Mouse (Mus musculus): Measurements from ENCODE around the gene Fam117b.

Gene Fam117b

DNA sequence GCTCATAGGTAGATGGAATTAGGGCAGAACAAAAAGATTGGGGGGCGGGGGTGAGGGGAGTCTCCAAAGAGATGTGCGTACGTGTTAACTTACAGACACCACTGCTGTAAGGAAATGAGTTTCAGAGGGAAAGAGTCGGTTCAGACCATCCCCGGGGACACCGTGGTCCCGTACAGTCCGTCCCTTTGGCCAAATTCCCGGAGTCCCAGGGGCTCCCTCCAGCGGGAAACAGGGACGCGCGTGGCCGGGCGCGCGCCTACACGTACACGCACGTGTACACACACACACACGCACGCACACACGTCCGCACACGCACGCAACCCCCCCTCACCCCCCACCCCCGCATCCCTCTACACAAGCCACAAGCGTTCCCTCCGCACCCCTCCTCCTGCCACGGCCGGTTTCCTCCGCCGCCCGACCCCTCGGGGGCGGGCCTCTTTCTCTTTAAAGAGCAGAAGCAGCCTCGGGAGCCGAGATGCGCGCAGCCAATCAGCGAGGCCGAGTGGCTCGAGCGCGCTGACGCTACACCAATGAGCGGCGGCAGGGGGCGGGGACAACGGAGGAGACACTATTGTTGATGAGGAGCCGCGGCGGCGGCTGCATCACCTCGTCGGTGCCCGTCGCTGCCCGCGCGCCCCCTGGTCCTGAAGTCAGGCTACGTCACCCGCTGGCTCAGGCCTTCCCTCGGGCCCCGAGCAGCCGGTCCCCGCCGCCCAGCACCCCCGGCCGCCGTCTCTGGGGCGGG is at the start of gene Fam117b:
Fam117b (plus strand) TSS at position 594 of the 745 bp plus-strand sequence.
- peak; percentile 88 for DNase-seq (ENCODE audit: low read depth, low spot score)

DNA sequence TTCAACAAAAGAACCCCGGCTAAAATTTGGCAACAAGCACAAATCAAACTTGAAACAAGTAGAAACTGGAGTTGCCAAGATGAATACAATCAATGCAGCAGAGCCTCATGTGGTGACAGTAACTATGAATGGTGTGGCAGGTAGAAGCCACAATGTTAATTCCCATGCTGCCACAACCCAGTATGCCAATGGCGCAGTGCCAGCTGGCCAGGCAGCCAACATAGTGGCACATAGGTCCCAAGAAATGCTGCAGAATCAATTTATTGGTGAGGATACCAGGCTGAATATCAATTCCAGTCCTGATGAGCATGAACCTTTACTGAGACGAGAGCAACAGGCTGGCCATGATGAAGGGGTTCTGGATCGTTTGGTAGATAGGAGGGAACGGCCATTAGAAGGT is 44.8 kb upstream of the Fam117b start:
- no peak for DNase-seq (ENCODE audit: low read depth, low spot score)

DNA sequence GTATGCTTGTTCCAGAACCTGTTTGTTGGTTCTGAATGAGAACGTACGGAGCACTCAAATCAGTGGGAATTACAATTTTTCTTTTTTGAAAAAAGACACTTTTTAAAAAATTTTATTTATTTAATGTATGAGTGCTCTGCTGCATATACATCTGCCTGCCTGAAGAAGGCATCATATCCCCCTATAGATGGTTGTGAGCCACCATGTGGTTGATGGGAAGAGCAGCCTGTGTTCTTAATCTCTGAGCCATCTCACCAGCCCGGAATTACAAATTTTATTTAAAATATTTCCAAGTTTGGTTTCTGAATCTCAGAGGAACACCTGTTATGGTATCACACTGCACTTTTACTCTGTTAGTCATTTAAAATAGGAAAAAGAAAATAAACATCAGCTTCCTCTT is 38.8 kb upstream of the Fam117b start:
- no peak for DNase-seq (ENCODE audit: low read depth, low spot score)

DNA sequence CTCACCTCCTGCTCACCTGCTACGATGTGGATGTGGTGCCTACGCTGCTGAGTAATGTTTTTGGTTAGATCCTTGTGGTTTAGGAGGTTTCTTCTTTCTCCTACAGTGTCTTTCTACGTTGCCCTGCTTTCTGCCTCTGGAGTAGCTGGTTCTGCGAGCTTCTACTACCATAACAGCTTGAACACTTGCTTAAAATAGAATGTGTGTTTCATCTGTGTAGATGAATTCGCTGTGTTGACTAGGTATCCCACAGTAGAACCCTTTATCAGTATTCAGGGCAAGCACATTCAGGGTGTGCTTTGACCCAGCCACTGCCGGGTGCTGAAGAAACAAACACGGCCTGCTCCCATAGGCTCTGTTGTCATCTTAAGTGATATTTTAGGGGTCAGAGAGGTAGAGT is 34.7 kb upstream of the Fam117b start:
- no peak for DNase-seq (ENCODE audit: low read depth, low spot score)

DNA sequence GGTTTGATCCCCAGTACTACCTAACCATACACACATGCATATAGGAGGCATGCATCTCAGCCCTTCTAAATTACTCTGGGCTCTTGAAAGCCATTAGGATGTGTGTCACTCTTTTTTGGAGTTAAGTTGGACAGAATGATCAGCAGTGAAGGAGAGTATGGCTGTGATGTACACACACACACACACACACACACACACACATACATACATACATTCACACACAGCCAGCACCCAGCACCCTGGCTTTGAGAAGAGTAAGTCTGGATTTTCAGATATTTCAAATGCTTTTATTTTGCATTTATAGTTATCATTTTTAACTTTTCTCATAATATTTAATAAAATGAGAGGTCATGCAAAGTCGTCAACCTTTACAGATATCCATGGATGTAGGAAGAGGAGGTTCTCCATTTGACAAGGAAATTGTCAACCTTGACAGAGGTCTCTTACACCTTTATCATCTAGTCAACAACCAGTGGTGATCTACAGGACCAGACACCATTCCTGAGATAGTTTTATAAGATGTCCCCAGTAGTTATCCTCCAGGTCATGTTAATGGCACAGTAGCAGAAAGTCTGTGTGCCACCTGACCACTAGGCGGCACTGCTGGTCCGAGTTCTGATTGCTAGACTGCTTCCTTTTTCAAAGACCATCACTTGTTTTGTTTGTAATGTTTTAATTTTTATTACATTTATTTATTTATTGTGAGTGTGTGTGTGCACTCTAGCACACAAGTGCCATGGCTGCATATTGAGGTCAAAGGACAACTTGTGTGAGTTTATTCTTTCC is 29.3 kb upstream of the Fam117b start:
- DNase-seq (ENCODE audit: low read depth, low spot score) = peak; percentile 42

DNA sequence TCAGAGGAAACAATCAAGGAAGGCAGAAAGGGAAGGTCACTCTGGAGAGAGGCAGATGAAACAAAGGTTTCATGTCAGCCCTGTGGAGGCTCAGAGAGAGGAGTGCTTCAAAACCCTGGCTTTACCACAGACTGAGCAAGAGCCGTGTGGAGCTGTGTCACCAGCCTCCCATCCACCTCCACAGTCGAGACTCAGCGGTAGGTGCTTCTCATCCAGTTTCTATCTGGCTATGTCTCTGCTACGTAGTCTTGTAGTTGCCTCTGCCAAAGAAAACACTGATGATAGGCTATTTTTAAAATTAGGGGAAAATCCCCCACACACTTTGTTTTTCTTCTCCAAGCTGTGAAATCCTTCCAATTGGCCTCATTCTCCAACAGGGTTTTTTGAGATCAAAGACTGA is 25.9 kb upstream of the Fam117b start:
- DNase-seq (ENCODE audit: low read depth, low spot score) = no peak

DNA sequence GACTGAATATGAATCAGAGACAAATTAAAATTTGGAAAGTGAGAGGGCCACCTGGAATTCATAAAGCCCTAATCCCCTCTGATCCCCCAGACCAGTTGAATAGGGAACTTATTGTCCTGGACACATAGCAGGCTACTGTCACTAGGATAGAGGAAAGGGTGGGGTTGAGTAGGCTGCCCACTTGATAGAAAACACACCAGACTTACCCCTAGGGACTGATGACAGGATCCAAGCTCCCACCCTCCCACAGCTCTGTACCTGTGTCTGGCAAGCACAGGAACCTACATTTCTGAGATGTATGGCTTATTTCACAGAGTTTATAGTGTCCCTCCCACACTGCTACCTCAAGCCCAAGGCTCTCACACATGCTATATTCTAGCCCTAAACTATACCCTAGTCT is 24.8 kb upstream of the Fam117b start:
- no peak for DNase-seq (ENCODE audit: low read depth, low spot score)

DNA sequence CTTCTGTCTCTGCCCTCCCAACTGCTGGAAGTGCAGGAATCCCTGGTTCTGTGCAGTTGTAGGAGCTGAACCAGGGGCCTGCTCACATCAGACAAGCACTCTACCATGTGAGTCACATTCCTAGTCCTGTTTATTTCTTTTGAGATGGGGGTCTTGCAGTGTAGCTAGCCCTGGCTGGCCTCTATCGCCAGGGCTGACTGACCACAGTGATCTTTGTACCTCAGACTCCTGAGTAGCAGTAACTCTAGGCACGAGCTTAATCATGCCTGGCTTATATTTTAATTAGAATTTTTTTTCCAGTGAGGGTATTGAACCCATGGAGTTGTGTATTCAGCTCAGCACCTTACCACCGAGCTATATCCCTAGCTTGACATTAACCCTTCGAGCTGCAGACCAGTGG is 21.6 kb upstream of the Fam117b start:
- DNase-seq (ENCODE audit: low read depth, low spot score) = no peak

DNA sequence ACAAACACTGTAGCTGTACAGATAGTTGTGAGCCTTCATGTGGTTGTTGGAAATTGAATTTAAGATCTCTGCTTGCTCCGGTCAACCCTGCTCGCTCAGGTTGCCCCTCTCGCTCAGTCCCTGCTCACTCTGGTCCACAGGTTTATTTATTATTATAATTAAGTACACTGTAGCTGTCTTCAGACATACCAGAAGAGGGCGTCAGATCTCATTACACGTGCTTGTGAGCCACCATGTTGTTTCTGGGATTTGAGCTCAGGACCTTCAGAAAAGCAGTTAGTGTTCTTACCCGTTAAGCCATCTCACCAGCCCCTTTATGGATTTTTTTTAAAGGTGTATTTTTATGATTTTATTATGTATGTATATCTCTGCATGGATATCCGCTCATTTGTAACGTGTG is 20.0 kb upstream of the Fam117b start:
- no peak for DNase-seq (ENCODE audit: low read depth, low spot score)

DNA sequence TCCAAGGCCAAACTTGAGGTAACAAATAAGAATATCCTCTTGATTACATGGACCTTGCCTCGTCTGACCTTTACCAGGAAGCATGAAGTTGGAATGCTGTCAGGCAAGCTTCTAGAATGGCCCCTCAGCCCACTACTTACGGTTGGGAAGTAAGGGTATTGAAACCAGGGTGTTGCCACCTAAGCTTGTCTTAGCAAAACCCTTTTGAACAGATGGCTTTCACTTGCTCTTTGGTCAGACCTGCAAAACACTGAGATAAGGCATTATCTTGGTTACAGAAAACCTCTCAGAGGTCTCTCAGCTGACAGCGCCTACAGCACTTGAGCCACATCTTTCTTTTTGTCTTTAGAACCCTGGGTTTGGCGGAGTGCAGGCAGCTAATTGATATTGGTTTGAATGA is 18.8 kb upstream of the Fam117b start:
- no peak for DNase-seq (ENCODE audit: low read depth, low spot score)

DNA sequence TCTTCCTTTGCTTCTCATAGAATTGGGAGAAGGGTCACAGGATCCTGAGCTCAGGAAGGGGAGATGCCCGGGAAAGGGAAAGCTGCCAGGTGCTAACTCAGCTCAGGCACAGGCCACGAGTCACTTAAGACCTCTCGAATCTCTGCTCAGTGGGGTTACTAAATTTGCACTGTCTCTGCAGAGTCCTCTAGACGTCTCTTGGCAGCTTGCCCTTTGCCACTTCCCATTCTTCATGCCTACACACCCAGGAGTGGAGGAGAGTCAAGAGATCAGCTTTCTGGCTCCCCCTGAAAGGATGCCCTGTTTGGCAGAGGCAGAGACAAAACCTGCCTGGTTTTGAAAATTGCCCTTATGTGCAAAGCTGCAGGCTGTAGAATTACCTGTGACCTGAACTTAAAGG is 17.4 kb upstream of the Fam117b start:
- no peak for DNase-seq (ENCODE audit: low read depth, low spot score)

DNA sequence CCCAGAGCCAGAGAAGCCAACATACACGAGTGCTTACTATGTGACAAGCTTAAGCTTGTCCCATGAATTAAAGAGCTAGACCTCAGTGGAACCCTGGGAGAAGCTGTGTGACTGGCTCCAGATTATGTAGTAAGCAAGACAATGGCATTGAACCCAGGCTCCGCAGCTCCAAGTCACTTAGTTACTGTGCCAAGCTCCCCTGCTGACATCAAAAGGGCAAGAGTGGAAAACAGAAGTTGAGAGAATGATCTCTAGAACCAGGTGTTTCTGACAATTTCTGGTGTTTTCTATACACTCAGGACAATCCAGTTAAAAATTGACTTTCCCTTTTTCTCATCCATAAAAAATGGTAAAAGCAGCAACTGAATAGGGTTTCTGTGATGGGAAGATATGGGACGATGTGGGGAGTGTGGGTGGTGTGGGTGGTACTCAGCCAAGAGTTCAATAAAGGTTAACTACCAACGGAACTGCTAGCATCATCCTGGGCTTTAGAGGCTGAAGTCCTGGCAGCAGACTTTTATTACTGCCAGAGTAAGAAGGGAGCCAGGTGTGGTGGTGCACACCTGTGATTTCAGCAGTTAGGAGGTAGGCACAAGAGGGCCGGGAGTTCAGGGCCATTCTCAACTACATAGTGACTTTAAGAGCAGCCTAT is 15.5 kb upstream of the Fam117b start:
- DNase-seq (ENCODE audit: low read depth, low spot score) = no peak

DNA sequence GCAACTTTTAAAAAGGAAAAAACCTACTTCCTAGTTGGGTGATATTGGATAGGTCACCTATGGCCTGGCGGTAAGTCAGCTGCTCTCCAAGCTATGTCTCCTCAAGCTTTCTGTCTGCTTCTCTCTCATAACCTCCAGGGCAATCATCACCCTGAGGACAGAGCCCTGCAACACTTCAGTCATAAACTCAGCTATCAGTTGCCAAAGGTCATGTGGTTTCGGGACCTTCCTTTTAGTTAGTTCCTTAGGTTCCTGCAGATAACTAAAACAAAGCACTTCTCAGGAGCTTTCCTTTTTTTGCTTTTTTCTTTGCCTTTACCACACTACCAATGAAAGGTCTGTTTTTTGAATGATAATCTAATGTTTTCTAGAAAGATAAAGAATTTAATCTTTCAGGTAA is 13.1 kb upstream of the Fam117b start:
- DNase-seq (ENCODE audit: low read depth, low spot score) = no peak

DNA sequence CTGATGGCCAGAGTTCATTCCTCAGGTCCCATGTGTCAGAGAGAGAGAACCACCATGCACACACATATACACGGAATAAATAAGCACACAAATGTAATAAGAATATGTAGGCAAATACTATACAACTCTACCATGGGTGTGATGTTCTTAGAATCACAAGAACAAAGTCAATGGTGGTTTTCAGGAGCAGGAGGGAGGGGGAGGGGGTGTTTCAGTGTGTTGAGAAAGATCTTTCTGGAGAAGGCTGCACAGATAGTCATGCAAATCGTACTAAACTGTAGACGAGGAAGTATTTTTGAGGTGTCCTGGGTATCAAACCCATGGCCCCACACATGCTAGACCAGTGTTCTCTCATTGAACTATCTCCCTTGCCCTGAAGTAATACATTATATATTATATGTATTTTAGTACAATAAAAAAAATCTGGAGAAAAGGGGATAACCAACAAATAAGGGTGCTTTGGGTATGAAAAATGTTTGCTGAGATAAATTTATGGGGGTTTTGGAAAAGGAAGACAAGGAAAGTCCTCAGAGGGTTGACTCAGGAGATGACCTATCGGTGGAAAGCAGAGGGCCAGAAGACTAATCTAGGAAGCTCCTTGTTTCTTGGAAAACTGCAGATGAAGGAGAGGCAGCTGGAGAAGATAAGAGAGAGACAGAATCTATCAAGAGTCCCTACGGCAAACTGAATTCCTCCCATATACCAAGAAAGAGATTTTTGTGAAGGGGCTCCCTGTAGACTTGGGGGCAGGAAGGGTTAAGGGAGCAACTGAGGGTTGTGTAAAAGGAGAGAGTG is 11.5 kb upstream of the Fam117b start:
- no peak for DNase-seq (ENCODE audit: low read depth, low spot score)

DNA sequence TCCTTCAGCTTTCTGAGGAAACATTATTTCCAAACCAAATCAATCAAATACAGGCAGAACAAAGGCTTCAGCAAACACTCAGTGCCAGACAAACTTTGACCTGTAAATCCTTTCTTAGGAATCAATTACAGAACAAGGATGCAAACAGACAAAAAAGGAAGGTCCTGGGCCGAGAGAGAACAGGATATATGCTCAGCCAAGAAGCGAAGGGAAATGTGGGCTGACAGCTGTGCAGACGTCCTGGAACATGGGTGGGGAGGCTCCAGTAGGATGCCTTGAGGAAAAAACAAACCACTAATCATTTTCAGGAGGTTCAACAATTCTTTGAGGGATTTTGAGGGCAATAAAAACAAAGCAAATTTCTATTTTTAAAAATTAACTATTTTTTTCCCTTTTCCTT is 10.2 kb upstream of the Fam117b start:
- DNase-seq (ENCODE audit: low read depth, low spot score) = no peak

DNA sequence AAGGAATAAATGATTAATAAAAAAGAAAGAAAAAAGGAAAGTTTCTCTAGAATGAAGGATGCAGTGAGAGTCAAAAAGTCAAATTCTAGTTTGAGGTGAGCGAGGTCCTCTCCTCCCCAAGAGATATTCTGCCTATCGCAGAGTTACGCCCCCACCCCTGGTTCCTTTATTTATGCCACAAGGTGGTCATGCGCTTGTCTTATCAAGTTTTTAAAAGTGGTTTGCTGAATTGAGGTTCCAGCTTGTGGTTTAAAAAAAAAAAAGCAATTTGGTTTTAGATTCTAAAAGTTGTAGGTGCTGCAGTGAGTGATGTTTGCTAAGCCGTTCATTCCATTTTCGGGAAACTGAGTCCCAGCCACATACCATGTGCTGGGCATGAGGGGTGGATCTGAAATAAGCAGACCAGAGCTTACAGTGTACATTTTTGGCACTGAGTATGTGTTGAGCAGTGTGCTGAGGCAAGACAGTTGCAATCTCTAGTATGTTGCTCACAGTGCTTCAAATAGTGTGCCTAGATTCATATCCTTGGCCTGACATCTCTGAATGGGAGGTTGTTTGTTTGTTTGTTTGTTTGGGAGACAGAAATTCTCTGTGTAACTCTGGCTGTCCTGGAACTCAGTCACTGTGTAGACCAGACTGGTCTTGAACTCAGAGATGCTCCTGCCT is 8.0 kb upstream of the Fam117b start:
- DNase-seq (ENCODE audit: low read depth, low spot score) = no peak

DNA sequence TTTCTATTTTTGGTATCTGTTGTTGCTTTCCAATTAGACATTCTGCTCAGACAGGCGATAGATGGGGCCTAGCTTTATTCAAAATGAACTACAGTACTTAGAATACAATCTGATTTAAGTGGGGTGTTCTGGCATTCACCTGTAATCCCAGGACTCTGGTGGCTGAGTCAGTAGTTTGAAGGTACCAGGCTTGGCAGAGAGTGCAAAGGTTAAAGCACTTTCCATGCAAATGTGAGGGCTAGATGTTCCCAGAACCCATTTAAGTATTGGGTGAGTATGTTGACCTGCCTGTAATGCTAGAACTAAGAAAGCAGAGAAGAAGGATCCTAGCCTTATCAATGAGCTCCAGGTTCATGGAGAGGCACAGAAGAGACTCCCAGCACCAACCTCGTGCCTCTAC is 6.9 kb upstream of the Fam117b start:
- DNase-seq (ENCODE audit: low read depth, low spot score) = no peak

DNA sequence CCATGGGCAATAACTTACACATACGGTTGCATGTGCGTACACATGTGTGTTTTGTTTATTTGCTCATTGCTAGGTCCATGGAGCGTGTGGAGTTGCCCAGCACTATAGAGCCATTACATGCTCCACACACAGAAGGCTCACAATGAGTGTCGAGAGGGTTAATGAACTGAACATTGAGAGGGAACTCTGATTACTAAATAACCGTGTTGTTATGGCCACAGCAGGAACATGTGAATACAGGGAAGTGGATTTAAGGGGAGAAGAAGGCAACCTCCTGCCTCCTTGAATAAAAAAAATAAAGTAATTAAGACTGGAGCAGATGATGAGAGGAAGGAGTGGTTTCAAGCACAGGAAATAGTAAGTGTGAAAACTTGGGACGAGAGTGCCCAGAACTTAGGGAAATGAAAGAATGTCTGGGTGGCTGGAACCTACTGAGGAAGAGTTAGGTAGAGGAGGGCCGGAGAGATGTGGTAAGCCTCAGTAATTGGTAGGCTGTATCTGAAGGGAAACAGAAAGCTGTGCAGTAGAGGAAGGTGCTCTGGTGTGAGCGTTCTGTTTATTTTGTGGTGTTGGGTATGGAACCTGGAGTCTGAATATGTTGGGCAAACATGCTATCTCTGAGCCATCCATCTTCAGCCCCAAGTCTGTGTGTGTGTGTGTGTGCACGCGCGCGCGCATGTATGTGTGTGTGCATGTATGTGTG is 5.8 kb upstream of the Fam117b start:
- DNase-seq (ENCODE audit: low read depth, low spot score) = no peak

DNA sequence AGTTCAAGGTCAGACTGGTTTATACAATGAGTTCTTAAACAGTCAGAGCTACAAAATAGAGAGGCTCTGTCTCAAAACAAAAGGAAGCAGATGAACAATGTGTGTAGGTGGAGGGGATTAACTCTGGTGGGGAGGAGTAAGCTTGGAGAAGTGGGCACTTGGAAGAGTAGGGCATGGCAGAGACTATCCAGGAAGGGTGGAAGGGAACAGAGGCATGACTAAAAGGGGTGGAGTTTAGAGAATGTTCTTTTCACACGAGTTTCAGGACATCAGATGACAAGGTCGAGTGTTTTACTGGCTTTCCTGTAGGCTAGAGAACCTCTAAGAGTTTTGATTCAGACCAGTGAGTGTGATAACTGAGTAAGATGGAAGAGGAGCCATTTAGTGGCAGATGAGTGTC is 5.1 kb upstream of the Fam117b start:
- DNase-seq (ENCODE audit: low read depth, low spot score) = no peak

DNA sequence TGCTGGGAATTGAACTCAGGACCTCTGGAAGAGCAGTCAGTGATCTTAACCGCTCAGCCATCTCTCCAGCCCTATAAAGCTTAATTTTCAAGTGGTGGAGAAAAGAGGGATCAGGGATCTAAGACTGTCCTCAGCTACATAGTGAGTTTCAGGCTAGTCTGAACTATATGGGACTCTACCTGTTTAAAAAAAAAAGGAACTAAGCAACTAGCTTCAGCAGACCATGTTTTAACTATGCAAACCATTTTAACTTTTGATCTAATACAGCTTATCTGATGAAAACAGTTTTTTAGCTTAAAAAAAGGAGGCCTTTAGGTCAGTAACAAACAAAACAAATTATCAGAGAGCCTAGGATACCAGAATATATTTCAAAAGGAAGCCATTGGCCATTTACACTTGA is 1.9 kb upstream of the Fam117b start:
- DNase-seq (ENCODE audit: low read depth, low spot score) = no peak
